Mouse (Mus musculus) inflammation-experienced regulatory T-cells, adult 6 months (primary cell): ENCODE results near the gene Rmdn2. TPM values are rescaled to one million over a fixed set of nuclear protein-coding genes. Genes with fewer than 3 reads are reported as not detected.

Experiments used
- ATAC-seq: one replicate; pipeline ENCODE4 v1.8.0; 2017
- polyA plus RNA-seq, 3 experiments: library from polyadenylated mRNA; unstranded; fragments of 100-300 nt; shearing (Covaris generic); gene quantifications; one replicate each; pipeline ENCODE4 v1.2.1; 2017

Gene Rmdn2
- polyA plus RNA-seq, 3 experiments from 2014 or later: 3.2 to 19.9 (median 6.9) TPM

DNA sequence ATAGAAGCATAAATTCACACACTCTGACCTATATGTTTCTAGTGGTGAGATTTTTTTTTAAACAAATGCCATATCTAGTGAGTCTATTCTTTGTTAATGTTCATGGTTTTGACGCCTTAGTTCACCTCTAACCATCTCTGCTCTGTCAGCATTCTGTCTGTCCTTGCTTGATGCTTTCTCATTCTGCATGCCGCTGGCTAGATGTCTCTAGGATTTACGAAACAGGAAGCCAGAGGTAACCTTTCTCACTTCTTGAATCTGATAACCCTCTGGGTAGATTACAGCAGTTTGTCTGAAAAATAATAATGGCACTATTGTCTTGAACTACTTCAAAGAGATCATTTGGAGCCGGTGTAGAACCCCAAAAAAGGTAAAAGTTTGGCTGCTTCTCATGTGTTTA is 5.0 kb downstream of the Rmdn2 start:
- peak; percentile 25 for ATAC-seq

DNA sequence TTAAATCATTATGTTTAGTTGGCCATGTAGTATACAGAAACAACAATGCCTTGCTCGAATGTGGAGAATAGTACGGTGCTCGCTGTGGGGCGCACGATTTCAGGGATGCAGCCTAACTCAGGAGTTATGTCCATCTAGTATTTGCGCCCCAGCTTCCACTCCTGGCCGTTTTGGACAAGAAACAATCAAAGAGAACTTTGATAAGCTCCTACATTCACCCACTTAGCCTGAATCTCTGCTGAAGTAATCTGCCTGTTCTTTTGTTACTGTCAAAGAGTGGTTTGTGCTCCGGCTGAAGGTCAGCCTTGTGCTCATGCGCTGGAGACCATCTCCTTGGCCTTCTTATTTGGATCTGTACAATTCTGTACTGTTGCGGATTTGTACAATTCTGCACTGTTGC is 6.8 kb downstream of the Rmdn2 start:
- no peak for ATAC-seq

DNA sequence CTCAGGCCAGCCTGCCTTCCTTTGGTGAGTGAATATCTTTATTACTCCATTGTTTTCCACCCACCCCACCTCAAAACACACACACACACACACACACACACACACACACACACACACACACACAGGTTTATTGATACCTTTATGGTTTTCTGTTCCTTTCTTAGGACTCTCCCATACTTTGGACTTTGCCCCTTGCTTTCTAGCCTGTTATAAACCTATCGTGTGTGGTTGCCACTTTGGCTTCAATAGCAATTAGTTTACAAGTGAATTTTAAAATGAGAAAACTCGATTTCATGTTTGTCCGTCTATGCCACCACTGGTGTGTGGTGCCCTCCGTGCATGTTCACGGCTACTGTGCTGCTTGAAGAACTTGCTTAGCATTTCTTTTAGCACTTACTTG is 7.3 kb downstream of the Rmdn2 start:
- ATAC-seq: no peak

DNA sequence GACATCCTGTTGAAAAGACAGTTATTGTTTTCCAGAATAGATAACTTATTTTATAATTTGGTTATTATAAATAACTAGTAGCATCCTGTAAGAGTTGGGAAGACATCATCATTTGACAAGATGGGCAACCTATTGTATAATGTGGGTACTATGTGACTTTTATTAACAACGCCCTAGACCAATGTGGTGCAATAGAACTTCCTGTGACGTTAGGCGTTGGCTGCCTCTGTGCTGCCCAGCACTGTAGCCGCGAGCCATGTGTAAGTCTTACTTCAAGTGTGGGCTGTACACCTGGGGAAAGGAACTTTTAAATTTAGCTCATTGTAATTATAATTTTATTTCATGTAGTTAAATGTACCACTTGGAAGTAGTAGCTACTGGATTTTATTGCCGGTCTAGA is 10.4 kb downstream of the Rmdn2 start:
- ATAC-seq: no peak

DNA sequence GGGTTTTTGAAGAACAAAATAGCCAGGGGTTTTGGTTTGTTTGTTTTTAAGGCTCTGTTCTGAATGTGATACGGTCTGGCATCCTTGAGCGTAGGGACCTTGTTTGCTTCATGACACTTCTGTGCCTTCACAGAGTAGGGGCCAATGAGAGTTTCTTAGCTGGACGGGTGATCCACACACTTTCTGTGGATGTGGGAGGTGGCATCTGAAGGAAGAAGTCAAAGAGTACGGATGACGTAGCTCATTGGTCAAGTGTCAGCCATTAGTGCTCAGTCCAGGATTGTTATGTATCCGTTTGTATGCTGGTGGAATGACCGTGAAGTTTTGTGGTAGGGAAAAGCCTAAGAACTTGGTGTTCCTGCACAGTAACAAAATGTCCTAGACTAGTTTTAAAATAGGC is 10.9 kb downstream of the Rmdn2 start:
- ATAC-seq: no peak

DNA sequence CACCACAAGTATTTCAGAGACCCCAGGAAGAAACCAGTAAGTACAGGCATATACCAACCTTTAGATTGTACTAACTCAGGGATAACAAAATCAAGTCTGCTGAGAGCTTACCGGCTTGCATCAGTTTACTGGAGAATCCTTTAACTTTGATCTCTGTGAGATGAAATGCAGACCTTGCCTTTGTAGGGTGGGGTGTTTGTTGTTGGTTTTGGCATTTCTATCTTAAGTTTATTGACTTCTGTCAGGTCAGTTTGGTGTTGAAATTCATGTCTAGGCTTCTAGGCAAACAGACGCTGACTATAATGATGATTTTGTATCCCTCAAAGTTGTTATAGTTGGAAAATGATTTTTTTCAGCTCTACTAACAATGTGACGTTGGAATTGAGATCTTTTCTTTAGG is 12.2 kb downstream of the Rmdn2 start:
- ATAC-seq: no peak

DNA sequence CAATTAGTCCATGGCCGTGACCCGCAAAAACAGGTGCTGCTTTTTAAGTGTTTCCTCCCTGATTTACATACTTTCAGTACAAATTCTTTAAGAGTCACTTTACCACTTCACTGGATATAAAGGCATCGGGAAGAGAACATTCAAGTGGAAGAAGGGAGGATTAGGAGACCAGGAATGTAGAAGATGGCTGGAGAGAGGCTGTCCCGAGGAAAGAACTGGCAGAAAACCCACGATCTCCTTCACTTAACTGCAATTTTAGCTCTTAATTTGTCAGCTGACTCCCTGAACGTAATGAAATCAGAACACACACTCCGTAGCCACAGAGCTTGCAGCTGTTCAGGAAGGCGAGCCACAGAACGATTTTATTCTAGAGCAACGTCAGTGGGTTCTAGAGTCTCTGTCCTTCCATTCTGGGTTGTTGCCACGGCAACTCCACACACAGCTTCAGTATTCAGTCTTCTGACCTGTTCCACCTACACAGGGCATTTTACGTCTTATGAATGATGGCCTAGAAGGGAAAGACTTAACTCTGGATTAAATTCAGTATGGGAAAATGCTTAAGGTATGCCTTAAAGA is 14.7 kb downstream of the Rmdn2 start:
- no peak for ATAC-seq

DNA sequence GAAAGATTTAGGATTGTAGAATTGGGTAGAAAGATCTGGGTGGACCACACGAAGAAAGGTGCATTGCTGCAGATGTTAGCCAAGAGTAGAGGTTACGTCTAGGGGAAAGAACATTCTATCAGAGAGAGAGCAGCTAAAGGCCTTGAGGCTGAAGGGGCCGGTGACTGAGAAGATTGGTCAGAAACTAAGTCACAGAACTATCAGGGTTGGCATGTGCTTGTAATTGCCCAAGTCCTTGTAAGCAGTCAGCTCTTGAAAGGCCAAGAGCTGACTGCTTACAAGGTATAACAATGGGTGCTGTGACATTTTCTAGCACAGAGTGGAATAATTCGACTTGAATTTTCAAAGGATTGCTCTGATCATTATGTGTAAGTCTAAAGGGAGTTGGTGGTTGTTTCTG is 38.2 kb downstream of the Rmdn2 start:
- no peak for ATAC-seq

DNA sequence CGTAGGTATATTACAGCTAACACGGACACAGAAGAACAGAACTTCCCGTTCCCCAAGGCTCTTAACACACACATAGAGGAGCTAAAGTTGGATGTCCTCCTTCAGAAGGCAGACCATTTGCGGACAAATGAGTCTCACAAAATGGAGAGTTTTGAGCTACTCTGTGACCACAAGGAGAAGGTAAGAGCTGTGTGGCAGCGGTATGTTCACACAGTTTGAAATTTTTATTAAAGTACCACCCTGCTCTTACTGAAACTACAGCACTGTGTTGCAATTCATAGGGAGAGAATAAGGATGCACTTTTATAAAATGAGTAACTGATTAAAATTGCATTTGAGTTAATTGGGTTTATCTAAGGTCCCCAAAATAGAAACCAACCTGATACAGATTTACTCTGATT is 38.6 kb downstream of the Rmdn2 start:
- ATAC-seq: no peak

DNA sequence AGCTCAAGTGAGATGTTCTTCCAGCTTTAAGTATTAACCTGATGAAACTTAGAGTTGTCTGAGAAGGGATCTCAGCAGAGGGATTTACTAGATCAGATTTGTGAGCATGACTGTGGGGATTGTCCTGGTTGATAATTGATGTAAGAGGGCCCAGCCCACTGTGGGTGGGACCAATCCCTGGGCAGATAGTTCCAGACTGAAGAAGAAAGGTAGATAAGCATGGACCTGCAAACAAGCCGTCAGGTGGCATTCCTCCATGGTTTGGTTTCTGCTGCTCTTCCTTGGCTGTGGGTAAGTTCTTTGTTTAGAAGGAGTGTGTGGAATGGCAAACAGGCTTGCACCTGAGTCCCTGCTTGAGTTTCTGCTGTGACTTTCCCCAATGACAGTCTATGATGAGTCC is 41.5 kb downstream of the Rmdn2 start:
- no peak for ATAC-seq

DNA sequence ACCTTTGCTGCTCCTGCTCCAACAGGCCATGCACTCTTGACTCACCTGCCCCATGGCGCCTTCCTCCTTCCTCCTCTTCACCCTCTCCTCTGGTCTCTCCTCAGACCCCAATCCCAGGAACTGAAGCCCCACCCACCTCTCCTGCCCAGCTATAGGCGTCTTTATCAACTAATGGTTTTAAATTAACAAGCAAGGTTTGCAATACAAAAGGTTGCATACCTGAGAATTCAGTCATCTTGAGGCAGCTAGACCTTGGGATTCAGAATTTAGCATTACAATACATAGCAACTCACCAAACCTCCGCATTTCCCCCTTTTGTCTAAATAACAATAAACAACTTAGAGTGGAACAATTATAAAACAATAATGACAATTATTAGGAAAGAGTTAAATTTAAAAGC is 42.5 kb downstream of the Rmdn2 start:
- ATAC-seq: no peak

DNA sequence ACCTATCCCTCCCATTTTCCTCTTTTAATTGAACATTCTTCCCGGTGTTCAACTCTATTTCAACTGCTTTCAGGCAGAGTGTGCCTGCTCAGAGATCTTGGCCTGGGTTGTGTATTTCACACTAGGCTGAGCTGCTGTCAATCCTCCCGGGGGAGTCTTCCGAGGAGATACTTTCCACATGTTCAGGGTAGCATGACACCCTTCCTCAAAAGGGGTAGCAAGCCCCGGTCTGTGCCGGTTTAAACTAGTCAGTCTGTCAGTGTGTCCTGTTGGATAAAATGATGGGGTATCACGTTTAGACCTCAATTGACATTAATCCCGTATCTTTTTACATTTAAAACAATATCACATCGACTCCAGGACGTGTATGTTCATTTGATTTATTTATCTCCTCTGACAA is 46.1 kb downstream of the Rmdn2 start:
- no peak for ATAC-seq

DNA sequence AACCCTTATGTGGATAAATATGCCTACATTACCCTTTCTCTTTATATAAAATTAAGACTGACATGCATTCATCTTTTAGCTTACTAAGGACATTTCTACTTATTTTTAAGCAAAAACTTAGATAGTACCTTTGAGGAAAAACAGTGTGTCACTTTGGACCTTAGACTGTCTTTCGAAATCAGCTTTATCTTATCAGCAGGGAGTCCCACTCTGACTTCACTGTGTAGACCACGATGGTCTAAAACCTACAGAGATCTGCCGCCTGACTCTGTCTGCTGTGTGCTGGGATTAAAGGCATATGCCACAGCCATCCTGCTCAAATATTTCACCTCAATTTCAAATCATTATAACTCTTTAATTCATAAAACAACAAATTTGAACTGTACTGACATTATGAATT is 46.8 kb downstream of the Rmdn2 start:
- no peak for ATAC-seq

DNA sequence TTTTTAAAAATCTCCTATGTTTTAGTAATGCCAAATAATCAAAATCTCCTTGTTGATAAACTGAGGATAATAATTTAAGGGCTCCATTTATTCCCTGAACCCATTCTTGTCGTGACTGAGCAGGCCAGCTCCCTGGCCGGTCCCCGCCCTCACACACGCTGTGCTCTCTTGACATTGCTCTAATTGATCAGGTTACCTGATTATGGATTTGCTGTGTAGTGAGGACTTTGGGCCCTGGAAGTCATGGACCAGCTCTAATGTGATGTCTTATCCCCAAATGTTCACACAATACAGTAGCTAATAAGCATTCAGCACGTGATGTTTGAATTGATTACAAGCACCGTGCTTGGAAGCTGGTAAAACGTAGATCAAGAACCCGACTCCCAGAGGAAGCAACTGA is 47.2 kb downstream of the Rmdn2 start:
- ATAC-seq: no peak

DNA sequence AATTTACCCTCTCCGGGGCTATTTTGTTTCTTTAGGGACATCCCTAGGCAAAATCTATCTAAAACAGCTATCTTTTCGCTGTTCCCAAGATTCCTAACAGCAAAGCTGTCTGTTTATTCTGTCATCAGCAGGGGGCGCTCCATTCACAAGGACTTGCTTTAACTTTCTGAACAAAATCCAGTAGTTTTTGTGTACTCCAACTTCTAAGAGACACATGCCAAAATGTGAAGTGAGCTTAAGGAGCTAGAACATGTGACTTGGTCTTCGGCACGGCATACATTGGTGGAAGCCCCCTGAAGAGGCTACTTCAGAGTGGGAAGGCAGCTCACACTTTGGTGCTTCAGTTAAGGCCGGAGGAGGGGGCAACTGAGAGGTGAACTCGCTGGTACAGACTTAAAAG is 49.7 kb downstream of the Rmdn2 start:
- peak; percentile 38 for ATAC-seq

DNA sequence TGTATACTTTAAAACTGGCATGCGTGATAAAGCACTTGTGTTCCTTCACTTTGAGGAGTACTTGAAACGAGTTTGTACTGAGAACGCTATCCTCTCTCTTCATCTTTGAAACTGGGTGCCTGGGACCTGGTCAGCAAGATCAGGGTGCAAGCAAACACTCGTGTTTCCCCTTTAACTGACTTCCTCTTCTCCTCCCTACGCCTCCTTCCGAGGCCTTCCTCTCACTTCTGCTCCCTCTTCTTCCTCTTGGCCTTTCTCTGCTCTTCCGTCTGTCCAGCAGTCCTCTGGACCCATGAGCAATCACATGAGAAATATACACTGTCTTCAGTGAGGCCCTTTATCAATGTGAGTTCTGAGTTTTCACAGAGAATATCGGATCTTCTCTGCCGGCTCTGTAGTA is 50.2 kb downstream of the Rmdn2 start:
- ATAC-seq: no peak

DNA sequence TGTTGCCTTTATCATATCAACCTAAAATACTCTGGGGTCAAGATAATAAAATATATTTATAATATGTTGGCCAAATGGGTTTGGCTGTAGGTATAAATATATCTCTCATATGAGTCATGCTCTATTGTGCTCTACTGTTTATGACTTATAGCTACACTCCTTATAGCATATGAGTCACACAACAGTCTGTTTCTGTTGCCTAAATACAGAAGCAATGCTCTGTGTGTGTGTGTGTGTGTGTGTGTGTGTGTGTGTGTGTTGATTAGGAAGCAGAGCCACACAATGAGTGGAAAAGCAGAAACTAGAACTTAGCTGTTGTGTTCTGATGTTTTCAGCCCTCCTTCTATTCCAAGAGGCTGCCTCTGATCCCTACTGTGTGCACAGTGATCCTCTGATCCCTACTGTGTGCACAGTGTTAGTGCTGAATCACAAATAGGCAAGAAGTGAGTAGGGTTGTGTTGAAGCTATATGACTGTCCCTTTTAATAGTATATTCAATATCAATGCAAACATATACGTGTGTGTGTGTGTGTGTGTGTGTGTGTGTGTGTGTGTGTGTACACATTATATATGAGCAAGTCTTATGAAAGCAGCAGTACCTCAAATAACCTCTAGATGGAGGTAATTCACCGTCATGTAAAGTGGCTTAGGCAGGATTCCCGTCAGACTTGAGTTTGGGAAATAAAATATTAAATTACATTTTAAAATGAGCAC is 51.9 kb downstream of the Rmdn2 start:
- peak; percentile 46 for ATAC-seq

DNA sequence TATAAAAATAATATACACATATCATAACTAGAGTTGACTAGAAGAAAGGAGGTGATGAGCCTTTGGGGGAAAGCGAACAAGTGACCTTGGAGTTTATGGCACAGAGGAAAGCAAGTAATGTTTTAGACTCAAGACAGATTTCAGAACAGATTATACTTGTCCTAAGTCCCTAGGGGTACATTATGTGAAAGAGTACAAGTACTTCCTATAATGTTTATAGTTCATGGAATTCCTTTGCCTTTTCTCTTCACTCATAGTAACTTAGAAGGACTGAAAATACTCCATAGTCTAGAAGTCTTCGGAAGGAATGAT is 52.4 kb downstream of the Rmdn2 start:
- no peak for ATAC-seq

DNA sequence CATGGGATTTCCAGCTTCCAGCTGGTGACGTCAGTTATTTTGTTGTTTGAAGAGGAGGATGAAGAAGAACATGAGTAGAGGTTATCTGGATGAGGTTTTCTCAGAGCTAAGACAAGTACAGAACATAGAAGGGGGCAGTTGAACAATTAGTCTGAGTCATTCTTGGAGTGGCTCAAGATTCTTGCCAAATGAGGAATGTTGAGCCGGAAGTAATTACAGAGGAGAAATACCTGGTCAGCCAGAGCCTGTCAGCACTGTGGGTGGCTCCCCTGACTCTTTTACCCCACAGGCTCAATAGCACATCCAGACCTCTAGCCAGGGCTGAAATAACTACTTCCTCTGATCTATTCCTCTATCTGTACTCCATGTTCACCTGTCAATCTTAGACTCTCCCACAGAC is 59.2 kb downstream of the Rmdn2 start:
- no peak for ATAC-seq

DNA sequence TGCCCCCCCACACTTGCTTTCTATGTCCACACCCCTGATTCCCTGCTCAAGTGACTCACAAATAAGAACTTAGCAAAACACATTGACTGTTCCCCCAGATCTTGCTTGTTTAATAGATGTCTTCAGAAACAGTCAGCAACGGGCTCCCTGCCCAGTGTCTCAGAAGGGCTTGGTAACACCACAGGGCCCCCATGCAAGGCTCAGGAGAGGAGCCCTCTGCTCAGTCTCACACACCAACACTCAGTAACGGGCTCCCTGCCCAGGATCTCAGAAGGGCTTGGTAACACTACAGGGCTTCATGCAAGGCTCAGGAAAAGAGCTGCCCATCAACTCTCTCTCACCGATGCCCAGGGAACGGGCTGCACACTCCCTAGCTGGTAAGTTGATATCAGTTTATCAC is 83.4 kb downstream of the Rmdn2 start:
- ATAC-seq: no peak

DNA sequence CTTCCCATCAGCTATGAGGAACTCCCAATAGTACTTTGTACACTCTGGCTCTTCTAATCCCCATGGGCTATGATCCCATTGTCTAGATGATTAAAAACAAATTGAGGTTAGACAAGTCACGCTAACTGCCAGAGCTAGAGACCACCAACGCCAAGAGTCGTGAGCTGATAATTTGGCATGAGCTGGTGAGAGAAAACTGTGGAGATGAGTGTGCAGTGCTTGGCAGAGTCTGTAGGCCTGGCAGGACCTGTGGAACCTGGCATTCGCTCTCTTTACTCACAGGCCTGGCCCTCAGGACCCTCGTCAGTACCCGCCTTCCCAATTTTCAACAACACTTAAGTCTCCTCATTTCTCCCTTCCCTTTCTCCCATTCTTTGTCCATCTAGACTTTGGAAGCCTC is 83.9 kb downstream of the Rmdn2 start:
- ATAC-seq: no peak

DNA sequence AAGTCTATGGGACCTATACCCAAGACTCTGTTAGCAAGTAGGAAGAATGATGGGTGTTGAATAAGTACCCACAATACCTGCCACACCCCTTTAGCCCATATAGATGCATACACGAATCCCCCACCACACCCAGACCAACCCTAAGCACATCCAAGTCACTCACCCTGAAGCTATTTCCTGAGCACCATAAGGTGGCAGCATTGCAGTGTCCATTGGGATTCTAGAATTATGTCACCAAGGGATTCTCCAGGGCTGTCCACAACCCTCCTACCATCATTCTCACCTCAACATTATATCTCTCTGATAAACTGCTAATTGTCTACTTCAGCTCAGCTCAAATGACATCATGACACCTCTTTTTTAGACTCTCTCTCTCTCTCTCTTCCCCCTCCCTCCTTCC is 87.5 kb downstream of the Rmdn2 start:
- ATAC-seq: no peak

DNA sequence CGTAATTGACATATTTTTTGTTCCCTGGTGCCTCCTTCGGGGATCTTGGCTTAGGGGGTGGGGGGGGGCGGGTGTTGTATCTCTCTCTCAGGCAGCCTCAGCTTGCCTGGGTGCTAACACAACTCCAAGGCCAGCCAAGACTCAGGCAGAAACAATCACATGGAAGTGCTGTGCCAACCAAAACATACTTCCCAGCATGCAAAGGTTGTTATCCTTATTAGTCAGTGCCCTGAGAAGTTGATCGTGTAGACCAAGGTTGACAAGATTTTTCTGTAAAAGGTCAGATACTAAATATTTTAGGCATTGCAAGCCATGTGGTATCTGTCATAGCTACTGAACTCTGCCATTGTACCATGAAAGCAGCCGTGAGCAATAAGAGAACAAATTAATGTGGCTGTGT is 89.2 kb downstream of the Rmdn2 start:
- no peak for ATAC-seq

DNA sequence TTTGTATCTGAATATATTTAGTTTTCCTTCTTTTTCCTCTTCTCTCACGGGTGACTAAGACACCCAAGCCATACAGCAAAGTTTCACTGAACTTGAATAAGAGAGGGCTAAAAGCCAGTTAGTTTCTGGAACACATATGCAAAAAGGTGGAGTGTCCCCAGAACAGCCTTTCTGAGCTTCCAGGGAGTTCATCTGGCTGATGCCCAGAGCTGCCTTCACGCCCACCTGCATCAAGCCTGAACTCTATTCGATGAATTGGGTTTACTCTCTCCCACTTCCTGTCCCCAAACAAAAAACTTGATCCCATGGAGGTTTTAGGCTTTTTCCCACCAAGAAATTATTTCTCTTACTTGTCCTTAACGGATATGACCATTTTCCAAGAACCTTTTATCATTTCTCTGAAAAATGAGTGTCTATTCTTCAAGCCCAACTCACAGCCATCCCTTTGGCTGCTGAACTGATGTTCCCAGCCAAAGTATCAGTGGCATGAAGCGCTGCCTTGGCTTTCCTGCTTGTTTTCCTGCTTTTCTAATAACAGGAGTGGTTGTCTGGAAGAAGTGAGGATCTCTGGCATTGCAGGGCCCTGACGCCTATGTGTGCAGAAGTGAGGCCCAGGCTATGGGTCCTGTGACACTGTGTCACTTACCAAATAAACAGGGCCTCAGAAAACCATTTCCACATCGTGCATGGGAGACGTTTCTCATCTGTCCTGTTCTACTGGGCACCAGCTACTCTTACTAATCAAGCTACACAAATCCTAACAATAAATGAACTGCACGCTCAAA is 94.2 kb downstream of the Rmdn2 start:
- ATAC-seq: no peak
